Mouse (Mus musculus) spleen, adult 12 weeks (tissue): ENCODE measurements around the gene Arhgap4.

ENCODE experiments used
- DNase-seq: peaks from one replicate; pipeline ENCODE4 v3.0.0; 2022; ENCODE audit warnings: low spot score

Arhgap4 gene

GRCm38 (mm10) chrX:73914827-73915703 is 6.6 kb downstream of the Arhgap4 start:
- DNase-seq, result peak; percentile 77

- DNase-seq, result peak; percentile 25
Measured at GRCm38 (mm10) chrX:73911588-73911987, 10.1 kb downstream of the Arhgap4 start.

- DNase-seq, result peak; percentile 42
Measured at GRCm38 (mm10) chrX:73911156-73911555, 10.5 kb downstream of the Arhgap4 start.

GRCm38 (mm10) chrX:73910451-73910850 is 11.2 kb downstream of the Arhgap4 start:
- no peak for DNase-seq

GRCm38 (mm10) chrX:73910049-73910448 is 11.6 kb downstream of the Arhgap4 start:
- DNase-seq, result no peak

- DNase-seq, result no peak
Measured at GRCm38 (mm10) chrX:73897959-73898358, 23.7 kb downstream of the Arhgap4 start.

- DNase-seq, result peak; percentile 29
Measured at GRCm38 (mm10) chrX:73895719-73896118, 26.0 kb downstream of the Arhgap4 start, which contains the start of gene L1cam. Gene L1cam (minus strand): TSS chrX:73896105.

- no peak for DNase-seq
Measured at GRCm38 (mm10) chrX:73892833-73893232, 28.8 kb downstream of the Arhgap4 start.

- DNase-seq, result no peak
Measured at GRCm38 (mm10) chrX:73891551-73892152, 30.0 kb downstream of the Arhgap4 start, which contains the start of gene Avpr2. Gene Avpr2 (plus strand): TSS chrX:73892102.

- no peak for DNase-seq
Measured at GRCm38 (mm10) chrX:73881463-73881862, 40.2 kb downstream of the Arhgap4 start.

- DNase-seq, result no peak
Measured at GRCm38 (mm10) chrX:73881036-73881427, 40.6 kb downstream of the Arhgap4 start.

GRCm38 (mm10) chrX:73880194-73881035 is 41.3 kb downstream of the Arhgap4 start:
- DNase-seq, result no peak

GRCm38 (mm10) chrX:73877014-73877413 is 44.7 kb downstream of the Arhgap4 start:
- DNase-seq, result no peak

- DNase-seq, result no peak
Measured at GRCm38 (mm10) chrX:73875881-73876280, 45.8 kb downstream of the Arhgap4 start.

GRCm38 (mm10) chrX:73871956-73872355 is 49.7 kb downstream of the Arhgap4 start:
- DNase-seq, result no peak

GRCm38 (mm10) chrX:73871474-73871873 is 50.2 kb downstream of the Arhgap4 start:
- no peak for DNase-seq

- no peak for DNase-seq
Measured at GRCm38 (mm10) chrX:73869334-73869733, 52.3 kb downstream of the Arhgap4 start.

GRCm38 (mm10) chrX:73867852-73868251 is 53.8 kb downstream of the Arhgap4 start:
- DNase-seq, result no peak

GRCm38 (mm10) chrX:73867256-73867655 is 54.4 kb downstream of the Arhgap4 start:
- no peak for DNase-seq

- DNase-seq, result no peak
Measured at GRCm38 (mm10) chrX:73864692-73865091, 57.0 kb downstream of the Arhgap4 start.

GRCm38 (mm10) chrX:73855087-73855408 is 66.6 kb downstream of the Arhgap4 start:
- DNase-seq, result no peak

GRCm38 (mm10) chrX:73854326-73855086 is 67.2 kb downstream of the Arhgap4 start:
- DNase-seq, result no peak
